Mouse (Mus musculus) adrenal gland, adult (tissue): ENCODE measurements around the gene Wnt7b.

Experiments used
- DNase-seq, 2 experiments: peaks; one replicate each; pipeline ENCODE4 v3.0.0; 2022 to 2023; ENCODE audit warnings: low spot score in 1 of 2; ENCODE audit not compliant: inconsistent age in 2 of 2

Wnt7b gene

GRCm38 (mm10) chr15:85582356-85582910 lies at the start of gene Wnt7b:
Gene Wnt7b, minus strand, starts transcription at chr15:85582473.
- DNase-seq, result peak in 1 of 2 experiments; percentile 51

- DNase-seq, result peak in 1 of 2 experiments; percentile 63
These were observed 49.3 kb upstream of the Wnt7b start for GRCm38 (mm10) chr15:85631591-85631990.

GRCm38 (mm10) chr15:85629924-85630545 lies 47.8 kb upstream of the Wnt7b start:
- DNase-seq, result peak in 1 of 2 experiments; percentile 31

- peak; percentile 83 to 91 for DNase-seq
These were observed 43.5 kb upstream of the Wnt7b start for GRCm38 (mm10) chr15:85625666-85626279.

- no peak for DNase-seq
These were observed 39.9 kb upstream of the Wnt7b start for GRCm38 (mm10) chr15:85622213-85622612.

GRCm38 (mm10) chr15:85615537-85616100 lies 33.3 kb upstream of the Wnt7b start:
- peak in 1 of 2 experiments; percentile 70 for DNase-seq

GRCm38 (mm10) chr15:85615075-85615474 lies 32.8 kb upstream of the Wnt7b start:
- peak; percentile 48 to 66 for DNase-seq

GRCm38 (mm10) chr15:85613358-85614266 lies 31.3 kb upstream of the Wnt7b start:
- DNase-seq, result peak; percentile 54 to 74

- peak; percentile 60 to 86 for DNase-seq
These were observed 30.5 kb upstream of the Wnt7b start for GRCm38 (mm10) chr15:85612660-85613357.

GRCm38 (mm10) chr15:85611701-85612520 lies 29.6 kb upstream of the Wnt7b start:
- DNase-seq, result peak; percentile 61 to 79

GRCm38 (mm10) chr15:85610618-85611218 lies 28.4 kb upstream of the Wnt7b start:
- peak; percentile 95 to 97 for DNase-seq

GRCm38 (mm10) chr15:85610120-85610519 lies 27.8 kb upstream of the Wnt7b start:
- DNase-seq, result no peak

GRCm38 (mm10) chr15:85609266-85610004 lies 27.2 kb upstream of the Wnt7b start:
- DNase-seq, result peak in 1 of 2 experiments; percentile 67

- peak in 1 of 2 experiments; percentile 73 for DNase-seq
These were observed 23.8 kb upstream of the Wnt7b start for GRCm38 (mm10) chr15:85605962-85606610.

GRCm38 (mm10) chr15:85604938-85605337 lies 22.7 kb upstream of the Wnt7b start:
- DNase-seq, result no peak

GRCm38 (mm10) chr15:85604507-85604906 lies 22.2 kb upstream of the Wnt7b start:
- DNase-seq, result peak in 1 of 2 experiments; percentile 59

- peak in 1 of 2 experiments; percentile 70 for DNase-seq
These were observed 21.1 kb upstream of the Wnt7b start for GRCm38 (mm10) chr15:85603422-85603821.

GRCm38 (mm10) chr15:85602733-85603132 lies 20.5 kb upstream of the Wnt7b start:
- no peak for DNase-seq
